Mouse (Mus musculus) G1E (cell line): ENCODE data around the gene Ralgapb. TPM values are rescaled to one million over a fixed set of nuclear protein-coding genes. Genes with fewer than 3 reads are reported as not detected.

Experiments
- ATAC-seq: 2 replicates; pipeline ENCODE4 v1.8.0; 2016; ENCODE audit warnings: mild to moderate bottlenecking; ENCODE audit not compliant: insufficient number of reproducible peaks, poor library complexity, low FRiP score, severe bottlenecking; ENCODE audit errors: extremely low read depth
- DNase-seq: peaks from one replicate; pipeline ENCODE4 v3.0.0; 2012; ENCODE audit warnings: low spot score
- H3K27me3 ChIP-seq: 2 replicates; pipeline ENCODE4 v1.6.1; 2012; ENCODE audit warnings: mild to moderate bottlenecking, low read length, inconsistent platforms; ENCODE audit not compliant: insufficient read depth
- H3K36me3 ChIP-seq: replicated peaks from 2 replicates; pipeline ENCODE3; 2012; ENCODE audit warnings: mild to moderate bottlenecking, inconsistent platforms
- H3K4me1 ChIP-seq: 2 replicates; pipeline ENCODE4 v1.6.1; 2012; ENCODE audit warnings: low read depth, low read length, inconsistent platforms, mixed read lengths; ENCODE audit not compliant: insufficient read depth
- H3K4me3 ChIP-seq: 2 replicates; pipeline ENCODE4 v1.5.1; 2012; ENCODE audit warnings: low read depth, mild to moderate bottlenecking, inconsistent platforms, low read length, moderate library complexity, mixed read lengths
- H3K9me3 ChIP-seq: replicated peaks from 2 replicates; pipeline ENCODE4 v1.6.1; 2012; ENCODE audit warnings: inconsistent platforms
- CTCF ChIP-seq: IDR thresholded peaks from 2 replicates; pipeline ENCODE4 v1.5.1; 2012; ENCODE audit warnings: low read depth, low read length, inconsistent platforms, mixed read lengths
- GATA1 ChIP-seq: IDR thresholded peaks from 2 replicates; pipeline ENCODE4 v1.6.1; 2012; ENCODE audit warnings: borderline replicate concordance, low read length, inconsistent platforms, mixed read lengths
- GATA2 ChIP-seq: IDR thresholded peaks from 2 replicates; pipeline ENCODE4 v1.6.1; 2012; ENCODE audit warnings: low read depth, low read length, inconsistent platforms, borderline replicate concordance
- POLR2AphosphoS5 ChIP-seq: IDR thresholded peaks from 2 replicates; pipeline ENCODE4 v1.6.1; 2012; ENCODE audit warnings: low read depth, low read length, inconsistent platforms; ENCODE audit not compliant: insufficient replicate concordance
- TAL1 ChIP-seq: conservative IDR thresholded peaks from 2 replicates; pipeline ENCODE4 v1.6.1; 2012; ENCODE audit warnings: low read depth, low read length, inconsistent platforms, mixed read lengths
- polyA plus RNA-seq: library from polyadenylated mRNA; stranded (reverse); fragments of >175 nt; gene quantifications from 2 replicates; pipeline ENCODE4 v1.2.3, GENCODE M21; 2012
- total RNA-seq, 2 experiments: library from RNA; stranded (forward) in 1 of 2; stranded (reverse) in 1 of 2; fragments of 200-1000 nt in 1 of 2; fragments of >200 nt in 1 of 2; fragmentation: Nextera tagmentation in 1 of 2; gene quantifications; 2 replicates each; pipeline ENCODE4 v1.2.3; 2014 to 2017

The Ralgapb gene
- total and polyA plus RNA-seq, 3 experiments: 3.0 to 79.9 (median 47.8) TPM

DNA sequence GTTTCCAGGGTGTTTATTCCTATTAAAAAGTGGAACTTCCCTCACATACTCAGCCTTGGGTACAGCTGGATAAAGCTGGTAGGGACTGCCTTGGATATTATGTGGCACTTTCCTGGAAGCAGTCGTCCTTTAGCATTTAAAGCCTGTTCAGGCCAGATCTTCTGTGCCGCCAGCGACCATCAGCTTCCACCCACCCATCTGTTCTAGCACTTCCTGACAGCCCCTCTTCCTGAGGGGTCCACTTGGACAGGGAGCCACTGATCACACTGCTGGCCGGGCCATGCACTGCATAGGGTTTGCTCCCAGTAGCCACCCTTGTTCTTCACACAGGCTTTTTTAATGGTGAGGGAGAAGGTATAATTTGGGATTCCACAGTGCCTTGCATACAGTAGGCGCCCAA is 88.8 kb downstream of the Ralgapb start:
- TF ChIP-seq CTCF (no peak), GATA2 (no peak), GATA1 (no peak), TAL1 (no peak), POLR2AphosphoS5 (no peak)
- peaks cover 64% of the 10 kb centered on the region for H3K36me3 ChIP-seq

DNA sequence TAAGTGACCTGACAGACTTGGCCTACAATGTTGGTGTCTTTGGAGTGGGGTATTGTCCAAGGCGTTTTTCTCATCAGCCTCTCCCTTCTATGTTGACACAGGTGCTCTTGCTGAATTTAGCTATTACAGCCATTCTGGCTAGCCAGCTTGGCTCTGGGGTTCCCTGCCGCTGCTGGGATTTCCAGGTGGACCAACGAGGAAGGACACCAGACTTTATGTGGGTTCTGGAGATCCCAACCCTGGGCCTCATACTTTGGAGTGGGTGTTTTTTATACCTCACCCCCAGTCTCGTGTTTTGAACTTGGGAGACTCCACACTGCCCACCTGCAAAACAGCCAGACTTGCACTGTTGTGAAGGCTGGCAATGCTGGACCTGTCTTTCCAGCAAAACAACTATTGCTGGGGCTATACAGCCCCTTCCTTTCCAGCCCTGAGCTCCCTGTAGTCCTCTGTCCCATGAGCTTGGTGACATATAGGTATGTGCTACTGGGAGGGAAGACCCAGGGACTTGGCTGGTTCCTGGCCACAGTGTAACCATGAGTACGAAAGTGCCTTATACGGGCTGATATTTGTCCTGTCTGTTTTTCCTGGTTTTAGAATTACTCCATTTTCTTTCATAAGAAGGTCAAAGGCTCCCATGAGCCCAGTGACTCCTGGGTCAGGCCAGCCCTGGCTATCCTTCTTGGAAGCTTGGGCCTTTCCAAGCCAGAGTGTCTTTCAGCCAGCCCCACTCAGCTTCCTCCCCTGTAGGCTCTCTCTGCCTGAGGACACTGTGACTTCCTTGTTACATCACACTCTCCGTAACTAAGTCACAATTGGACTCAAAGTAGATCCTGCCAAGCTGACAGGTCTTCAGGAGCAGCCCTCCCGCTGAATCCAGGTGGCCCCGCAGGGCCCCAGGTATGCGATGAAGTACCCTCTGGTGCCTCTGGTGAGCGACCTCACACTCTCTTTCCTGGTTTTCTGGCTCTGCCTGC is 92.5 kb downstream of the Ralgapb start, which contains the start of gene Adig:
Gene Adig, plus strand, starts transcription at position 777 of the 977 bp plus-strand sequence.
- no peak within 1 kb of the TSS for H3K4me3 ChIP-seq
- H3K4me1 ChIP-seq: no peaks in the 10 kb centered on the region
- DNase-seq: no peak
- H3K9me3 ChIP-seq: no peaks in the 10 kb centered on the region
- peaks cover 5% of the 10 kb centered on the region; the same call in 1 of the 2 replicates for H3K27me3 ChIP-seq
- H3K36me3 ChIP-seq: peaks cover 32% of the 10 kb centered on the region
- TF ChIP-seq TAL1 (no peak), GATA2 (no peak), GATA1 (no peak)
- no peak for ATAC-seq

More for the DNA sequence above, 88.8 kb downstream of the Ralgapb start:
- ATAC-seq: no peak
- DNase-seq: no peak
- no peak overlapping the region for H3K4me3 ChIP-seq
- H3K27me3 ChIP-seq: no peaks in the 10 kb centered on the region
- H3K4me1 ChIP-seq: no peaks in the 10 kb centered on the region
- H3K9me3 ChIP-seq: no peaks in the 10 kb centered on the region

- DNase-seq (no peak), ATAC-seq (no peak)
- H3K36me3 ChIP-seq: peaks cover 23% of the 10 kb centered on the region
- peaks cover 5% of the 10 kb centered on the region; the same call in 1 of the 2 replicates for H3K27me3 ChIP-seq
- TF ChIP-seq CTCF (no peak), GATA1 (no peak), TAL1 (no peak), POLR2AphosphoS5 (no peak), GATA2 (no peak)
- H3K4me3 ChIP-seq: no peak overlapping the region
- no peaks in the 10 kb centered on the region for H3K4me1 ChIP-seq
- H3K9me3 ChIP-seq: no peaks in the 10 kb centered on the region
These were observed 93.6 kb downstream of the Ralgapb start for GRCm38 (mm10) chr2:158503226-158503625.

DNA sequence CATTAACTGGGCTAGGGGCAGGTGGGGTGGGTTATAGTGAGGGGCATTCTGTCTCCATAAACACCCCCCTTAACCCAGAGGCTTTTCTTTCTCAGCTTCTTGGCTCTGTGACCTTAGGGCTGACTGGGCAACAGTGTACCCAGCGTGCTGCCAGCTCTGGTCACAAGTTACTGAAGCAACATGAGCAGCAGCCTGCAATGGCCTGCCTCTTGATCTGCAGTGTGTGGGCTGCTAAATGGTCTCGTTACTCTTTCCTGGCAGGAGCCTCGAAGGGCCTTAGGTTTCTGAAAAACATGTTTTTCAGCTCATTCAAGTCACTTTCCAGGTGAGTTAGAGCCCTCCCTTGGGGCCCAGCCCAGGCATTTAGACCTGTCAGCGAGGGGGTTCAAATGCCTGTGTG is 94.0 kb downstream of the Ralgapb start:
- ATAC-seq (no peak), DNase-seq (no peak)
- Histone ChIP-seq H3K9me3 (no peaks in the 10 kb centered on the region), H3K4me1 (no peaks in the 10 kb centered on the region), H3K27me3 (peaks cover 5% of the 10 kb centered on the region; the same call in 1 of the 2 replicates), H3K36me3 (peaks cover 18% of the 10 kb centered on the region), H3K4me3 (no peak overlapping the region)
- TF ChIP-seq GATA2: no peak
- no peak for TF ChIP-seq CTCF
- TF ChIP-seq POLR2AphosphoS5: no peak
- TF ChIP-seq GATA1: no peak
- TF ChIP-seq TAL1: no peak

DNA sequence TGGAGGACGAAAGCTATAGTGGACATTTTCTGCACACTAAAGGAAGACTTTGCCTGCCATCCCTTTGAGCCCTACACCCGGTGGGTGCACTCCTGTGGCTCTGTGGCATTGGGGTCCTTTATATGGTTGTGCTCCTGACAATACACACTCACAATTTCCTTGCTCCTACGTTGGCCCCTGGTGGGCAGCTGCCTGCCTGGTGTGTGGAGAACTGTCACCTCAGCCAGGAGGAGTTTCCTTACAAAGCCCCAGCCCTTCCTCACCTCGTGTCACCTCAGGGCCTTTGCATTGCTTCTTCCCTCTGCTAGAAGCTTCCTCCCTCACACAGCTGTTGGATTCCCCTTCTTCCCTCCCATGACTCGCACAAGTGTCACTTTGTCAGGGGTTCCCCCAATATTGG is 96.8 kb downstream of the Ralgapb start:
- H3K9me3 ChIP-seq: no peaks in the 10 kb centered on the region
- H3K27me3 ChIP-seq: peaks cover 10% of the 10 kb centered on the region; the same call in 1 of the 2 replicates
- H3K4me1 ChIP-seq: no peaks in the 10 kb centered on the region
- no peak for TF ChIP-seq POLR2AphosphoS5
- H3K4me3 ChIP-seq: no peak overlapping the region
- DNase-seq: no peak
- no peaks in the 10 kb centered on the region for H3K36me3 ChIP-seq
- no peak for ATAC-seq

DNA sequence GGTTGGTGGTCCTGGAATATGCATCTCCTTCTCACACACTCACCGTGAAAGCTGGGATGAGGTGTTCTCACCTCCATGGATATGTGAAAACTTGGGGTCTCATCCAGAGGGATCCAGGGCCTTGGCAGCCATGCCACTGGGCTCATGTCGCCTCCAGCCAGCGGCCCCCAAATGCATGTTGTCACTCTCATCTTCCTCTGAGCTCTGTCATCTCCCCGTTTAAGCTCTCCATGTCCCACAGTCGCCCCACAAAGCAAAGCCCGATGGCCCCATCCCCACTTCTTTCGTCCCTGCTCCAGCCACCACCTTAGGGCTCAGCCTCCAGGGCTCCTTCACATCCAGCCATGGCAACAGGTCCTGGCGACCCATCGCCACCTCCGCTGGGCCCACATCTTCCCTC is 97.4 kb downstream of the Ralgapb start:
- no peaks in the 10 kb centered on the region for H3K9me3 ChIP-seq
- no peaks in the 10 kb centered on the region for H3K36me3 ChIP-seq
- H3K4me1 ChIP-seq: no peaks in the 10 kb centered on the region
- no peak for TF ChIP-seq POLR2AphosphoS5
- no peak for TF ChIP-seq TAL1
- TF ChIP-seq CTCF: no peak
- no peak for TF ChIP-seq GATA2
- TF ChIP-seq GATA1: no peak
- peaks cover 10% of the 10 kb centered on the region; the same call in 1 of the 2 replicates for H3K27me3 ChIP-seq
- ATAC-seq: no peak
- no peak for DNase-seq
- no peak overlapping the region for H3K4me3 ChIP-seq

GRCm38 (mm10) chr2:158510665-158511064 is 101.0 kb downstream of the Ralgapb start:
- H3K36me3 ChIP-seq: no peaks in the 10 kb centered on the region
- no peaks in the 10 kb centered on the region for H3K9me3 ChIP-seq
- H3K4me1 ChIP-seq: no peaks in the 10 kb centered on the region
- no peak for ATAC-seq
- H3K27me3 ChIP-seq: peaks cover 10% of the 10 kb centered on the region; the same call in 1 of the 2 replicates
- no peak for TF ChIP-seq CTCF
- no peak for TF ChIP-seq POLR2AphosphoS5
- no peak for TF ChIP-seq GATA2
- TF ChIP-seq TAL1: no peak
- no peak for TF ChIP-seq GATA1
- DNase-seq: no peak
- no peak overlapping the region for H3K4me3 ChIP-seq
